Mouse (Mus musculus): Measurements from ENCODE around the gene Xylt1. TPM values are rescaled to one million over a fixed set of nuclear protein-coding genes. Genes with fewer than 3 reads are reported as not detected.

Gene Xylt1
- total RNA-seq, 2 experiments from 2014 or later: 6.9 to 8.6 TPM

DNA sequence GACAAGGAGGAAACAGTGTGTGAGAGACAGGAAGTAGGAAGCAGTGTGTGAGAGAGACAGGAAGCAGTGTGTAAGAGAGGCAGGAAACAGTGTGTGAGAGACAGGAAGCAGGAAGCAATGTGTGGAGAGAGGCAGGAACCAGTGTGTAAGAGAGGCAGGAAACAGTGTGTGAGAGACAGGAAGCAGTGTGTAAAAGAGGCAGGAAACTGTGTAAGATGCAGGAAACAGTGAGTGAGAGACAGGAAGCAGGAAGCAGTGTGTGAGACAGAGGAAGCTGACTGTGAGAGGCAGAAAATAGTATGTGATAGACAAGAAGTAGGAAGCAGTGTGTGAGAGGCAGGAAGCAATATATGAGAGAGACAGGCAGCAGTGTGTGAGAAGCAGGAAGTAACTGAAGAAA is 140.6 kb downstream of the Xylt1 start:
- no peak for DNase-seq

GRCm38 (mm10) chr7:117522092-117522635 is 141.4 kb downstream of the Xylt1 start:
- no peak for DNase-seq

DNA sequence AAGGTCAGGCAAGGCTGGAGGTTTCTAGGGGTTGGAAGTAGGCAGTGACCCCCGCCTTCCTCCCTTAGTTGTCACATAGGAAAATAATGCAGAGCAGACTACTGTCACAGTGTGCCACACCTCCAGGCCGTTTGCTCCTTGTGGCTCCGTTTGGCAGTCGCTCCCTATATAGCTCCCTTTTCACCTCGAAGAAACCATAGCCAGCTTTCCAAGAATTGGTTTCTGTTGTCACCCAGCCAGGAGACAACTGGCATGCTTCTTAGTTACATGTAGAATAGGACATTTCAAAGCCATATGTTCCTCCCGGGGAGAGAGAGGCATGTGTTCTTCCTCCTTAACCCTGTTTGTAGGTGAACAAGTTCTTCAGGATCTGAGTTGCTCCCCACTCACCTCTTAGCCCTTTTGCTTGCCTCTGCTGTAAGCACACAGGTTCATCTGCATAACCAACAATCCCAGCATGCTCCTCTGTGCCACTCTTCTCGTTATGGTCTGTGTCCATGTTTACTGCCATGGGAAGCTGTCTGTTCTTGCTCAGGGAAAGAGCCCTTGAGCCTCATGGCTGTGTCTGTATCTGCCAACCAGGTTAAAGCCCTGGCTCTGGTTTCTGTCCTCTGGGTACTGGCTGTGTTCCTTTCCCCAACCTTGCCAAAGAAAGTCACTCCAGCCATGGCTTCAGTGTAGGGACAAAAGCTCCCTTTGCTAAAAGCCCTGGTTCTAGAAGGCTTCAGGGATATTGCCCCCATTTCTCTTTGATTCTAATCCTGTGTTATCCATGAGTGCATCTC is 143.8 kb downstream of the Xylt1 start:
- no peak for DNase-seq

DNA sequence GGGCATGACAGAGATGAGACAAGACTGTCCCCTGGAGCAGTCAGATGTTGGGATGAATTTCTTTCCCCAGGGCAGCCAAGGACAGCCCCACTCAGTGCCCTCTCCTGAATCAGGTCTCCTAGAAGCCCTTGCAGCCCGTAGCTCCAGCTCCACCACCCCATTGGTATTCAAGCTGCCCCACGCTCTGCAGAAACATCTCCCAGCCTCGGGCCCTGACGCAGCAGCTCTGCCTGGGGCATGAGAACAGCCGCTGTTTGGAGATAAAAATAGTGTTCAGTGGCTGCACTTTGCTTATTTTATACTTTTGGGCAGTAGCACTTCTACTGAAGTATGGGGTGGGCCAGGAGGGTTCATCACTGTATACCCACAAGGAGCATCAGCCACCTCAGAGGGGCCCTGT is 144.9 kb downstream of the Xylt1 start:
- DNase-seq: no peak

GRCm38 (mm10) chr7:117526570-117526969 is 145.8 kb downstream of the Xylt1 start:
- DNase-seq: no peak

- no peak for DNase-seq
Measured at GRCm38 (mm10) chr7:117529787-117530655, 149.2 kb downstream of the Xylt1 start.

GRCm38 (mm10) chr7:117532651-117533050 is 151.9 kb downstream of the Xylt1 start:
- DNase-seq: no peak

DNA sequence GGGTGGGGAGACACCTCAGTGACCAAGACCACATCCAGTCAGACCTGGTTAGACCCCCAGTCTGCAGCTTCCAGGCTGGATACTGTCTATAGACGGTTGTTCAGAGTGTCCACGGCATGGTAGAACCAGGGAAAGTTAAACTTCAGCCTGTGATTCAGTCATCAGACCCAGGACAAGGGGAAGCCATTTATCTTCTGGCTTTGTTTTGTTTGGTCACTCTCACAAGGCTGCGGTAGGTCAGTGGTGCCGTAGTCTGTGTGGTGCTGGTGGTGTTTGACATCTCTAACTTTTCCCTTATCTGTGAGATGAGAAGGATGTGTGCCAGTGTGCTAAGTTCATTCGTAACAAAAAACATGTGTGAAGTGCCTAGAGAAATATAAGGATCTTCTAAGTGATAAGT is 152.4 kb downstream of the Xylt1 start:
- no peak for DNase-seq

DNA sequence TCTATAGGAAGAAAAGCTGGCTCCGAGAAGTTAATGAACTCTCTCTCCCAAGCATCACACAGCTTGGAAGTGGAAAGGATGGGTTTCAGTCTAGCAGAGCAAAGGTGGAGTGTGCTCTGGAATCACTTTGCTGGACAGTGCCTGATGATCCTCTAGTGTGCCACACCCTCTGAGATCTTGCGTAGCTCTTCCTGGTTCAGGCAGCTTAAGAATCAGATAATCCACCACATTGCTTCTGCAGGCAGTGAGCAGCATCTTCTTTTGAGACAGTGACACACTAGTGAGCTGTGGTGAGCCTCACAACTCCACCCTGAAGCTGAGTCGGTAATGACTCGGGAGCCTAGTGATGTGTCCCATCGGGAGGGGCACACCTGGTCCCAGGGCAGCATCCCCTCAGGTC is 159.2 kb downstream of the Xylt1 start:
- DNase-seq: no peak

GRCm38 (mm10) chr7:117540413-117540812 is 159.6 kb downstream of the Xylt1 start:
- DNase-seq: no peak

GRCm38 (mm10) chr7:117541056-117541455 is 160.3 kb downstream of the Xylt1 start:
- DNase-seq: no peak

DNA sequence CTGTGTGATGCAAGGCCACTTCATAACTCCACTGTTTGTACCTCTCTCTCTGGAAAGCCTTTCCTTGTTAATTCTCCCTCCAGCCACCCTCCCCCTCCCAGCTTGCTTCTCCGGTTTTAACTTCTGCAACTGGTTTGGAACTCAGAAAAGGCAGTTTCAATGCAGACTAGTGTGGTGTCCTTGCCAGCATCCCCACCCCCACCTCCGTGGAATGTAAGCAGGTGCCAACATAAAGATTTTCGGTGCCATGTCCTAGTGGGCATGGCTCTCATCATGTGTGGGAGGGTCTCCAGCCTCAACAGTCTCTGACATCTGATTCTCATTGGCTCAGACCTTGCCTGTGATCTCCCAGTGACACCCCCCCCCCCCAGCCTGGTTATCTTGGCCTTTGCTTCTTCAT is 160.9 kb downstream of the Xylt1 start:
- no peak for DNase-seq

DNA sequence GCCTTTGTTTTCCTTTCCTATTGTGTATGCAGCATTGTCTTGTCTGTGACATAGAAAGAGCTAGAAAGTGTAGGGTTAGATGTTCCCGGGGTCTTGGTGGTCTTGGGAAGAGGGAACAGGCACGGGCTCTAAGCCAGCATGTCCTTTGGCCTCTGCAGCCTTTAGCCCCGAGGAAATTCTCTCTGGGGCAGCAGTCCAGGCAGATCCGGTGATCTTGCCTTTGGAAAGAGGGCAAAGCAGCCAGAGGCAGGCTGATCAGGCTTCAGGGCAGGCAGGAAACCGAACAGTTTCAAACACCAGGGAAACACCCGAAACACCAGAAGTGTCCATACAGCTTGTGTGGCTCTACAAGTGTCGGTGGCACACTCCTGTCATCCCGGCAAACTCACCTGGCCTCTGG is 162.3 kb downstream of the Xylt1 start:
- DNase-seq: no peak

- no peak for DNase-seq
Measured at GRCm38 (mm10) chr7:117544126-117544525, 163.3 kb downstream of the Xylt1 start.

- no peak for DNase-seq
Measured at GRCm38 (mm10) chr7:117548301-117548700, 167.5 kb downstream of the Xylt1 start.

- no peak for DNase-seq
Measured at GRCm38 (mm10) chr7:117550916-117551549, 170.3 kb downstream of the Xylt1 start.

DNA sequence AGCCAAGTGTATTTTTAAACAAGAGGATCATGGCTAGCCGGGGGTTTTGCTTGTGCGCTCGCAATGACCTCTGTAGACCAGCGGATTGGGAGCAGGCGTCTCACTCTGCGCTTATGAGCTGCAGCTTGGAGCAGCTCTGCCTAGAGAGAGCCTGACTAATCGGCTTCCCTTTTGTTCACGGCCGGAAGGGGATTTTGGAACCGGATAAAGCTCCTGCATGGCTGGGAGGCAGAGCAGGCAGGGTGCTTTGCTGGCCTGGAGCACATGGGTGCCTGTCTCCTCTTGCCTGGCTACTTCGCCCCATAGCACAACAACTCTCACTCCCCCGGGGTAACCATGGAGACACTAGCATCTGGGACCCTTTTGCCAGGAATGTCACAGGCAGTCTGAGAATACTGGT is 172.4 kb downstream of the Xylt1 start:
- DNase-seq: peak; percentile 14

- DNase-seq: no peak
Measured at GRCm38 (mm10) chr7:117555735-117556134, 175.0 kb downstream of the Xylt1 start.

GRCm38 (mm10) chr7:117558166-117558565 is 177.4 kb downstream of the Xylt1 start:
- no peak for DNase-seq

DNA sequence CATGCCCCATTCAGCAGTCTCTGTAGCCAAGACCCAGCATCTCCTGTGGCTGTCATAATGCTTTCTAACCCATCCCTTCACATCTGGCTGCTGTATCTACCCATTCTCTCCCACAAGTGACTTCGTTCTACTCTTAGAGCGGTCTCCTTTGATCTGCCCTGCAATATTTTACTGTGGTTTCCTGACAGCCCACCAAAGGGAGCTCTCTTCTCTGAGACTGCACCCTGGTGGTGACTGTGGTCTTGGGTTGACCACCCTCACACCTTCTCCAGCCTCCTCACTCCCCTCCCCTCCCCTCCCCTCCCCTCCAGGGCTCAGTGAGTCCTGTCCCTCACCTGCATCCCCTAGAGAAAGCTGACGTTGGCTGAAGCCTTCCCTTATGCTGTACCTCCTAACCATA is 178.3 kb downstream of the Xylt1 start:
- no peak for DNase-seq

DNA sequence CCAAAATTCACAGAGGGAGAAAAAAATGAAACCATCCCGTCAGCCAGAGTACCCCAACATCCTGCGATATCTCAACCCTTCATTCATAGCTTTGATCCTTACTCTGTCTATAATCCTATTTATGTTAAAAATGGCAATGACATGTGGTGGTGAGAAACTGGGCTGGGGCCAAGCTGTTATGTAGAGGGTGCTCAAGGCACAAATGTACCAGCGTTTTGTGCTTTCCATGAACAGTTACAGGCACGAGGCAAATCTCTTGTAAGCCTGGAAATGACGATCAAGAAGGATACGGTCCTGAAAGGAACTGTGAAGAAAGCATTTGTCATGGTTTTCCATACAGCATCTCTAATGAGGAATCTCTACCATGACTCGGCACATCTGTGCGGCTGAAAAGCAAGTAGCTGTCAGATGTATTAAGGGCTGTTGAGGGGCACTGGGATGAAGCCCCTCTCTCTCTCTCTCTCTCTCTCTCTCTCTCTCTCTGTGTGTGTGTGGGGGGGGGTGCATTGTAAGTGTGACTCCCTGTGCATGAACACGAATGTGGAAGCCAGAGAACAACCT is 183.2 kb downstream of the Xylt1 start:
- no peak for DNase-seq

GRCm38 (mm10) chr7:117564627-117565026 is 183.8 kb downstream of the Xylt1 start:
- no peak for DNase-seq
